Mouse (Mus musculus) testis, adult 2 months (tissue): ENCODE measurements at regions not wholly inside any gene's neighbourhood (a gene's known extent, or its start where the extent isn't known, plus 50 kb on each side); places are given as distances from the start of the nearest gene placed in this dataset.

Experiments
- CTCF ChIP-seq: fragments of 200-500 bp; IDR thresholded peaks from 2 replicates; pipeline ENCODE4 v1.5.1; 2012; ENCODE audit warnings: low read depth, mild to moderate bottlenecking, inconsistent platforms, low read length, moderate library complexity; ENCODE audit not compliant: control insufficient read depth, insufficient read depth, insufficient replicate concordance
- POLR2A ChIP-seq: fragments of 200-500 bp; IDR thresholded peaks from 2 replicates; pipeline ENCODE4 v1.6.1; 2012; ENCODE audit warnings: low read depth, mild to moderate bottlenecking, inconsistent platforms, low read length, moderate library complexity; ENCODE audit not compliant: control insufficient read depth

GRCm38 (mm10) chr16:73719691-73720090 lies 691.9 kb downstream of the Robo2 start:
- no peak for TF ChIP-seq POLR2A
- TF ChIP-seq CTCF: no peak
